ENCODE assay signal across 11 mouse cellular contexts in genomic region chr5:22747305-22747704, GRCm38 (mm10). TPM values are rescaled to one million over a fixed set of nuclear protein-coding genes. Genes with fewer than 3 reads are reported as not detected.
DNase-seq lines count a peak whose midpoint lies in the region; ATAC-seq lines count a peak whose summit lies in the region.
"Had no signal": no experiment of that assay in that cellular context is flagged by ENCODE, and none has a peak within 500 bp of the region (broad histone marks: within the 10 kb centered on the region; RNA-seq: fewer than 3 reads in every experiment).

No protein-coding gene starts in this region.

- H3K9me3 ChIP-seq in kidney, embryonic 15.5 days (replicated peaks) = no peaks in the 10 kb centered on the region
- H3K9me3 ChIP-seq in hindbrain, embryonic 14.5 days (ENCODE audit: control insufficient read depth, low read length) = no peaks in the 10 kb centered on the region
- H3K9me3 ChIP-seq: G1E had no signal

- intact Hi-C loops in left cerebral cortex, postnatal 10 days (cut with DNase I) = loop anchor here (5.0 kb wide), 1 partner anchor 480 kb away; no protein-coding TSS in a partner anchor

- H3K4me3 ChIP-seq in kidney, embryonic 15.5 days (replicated peaks) = peak overlapping the region; percentile 51
- H3K4me3 ChIP-seq in hindbrain, embryonic 14.5 days (replicated peaks; ENCODE audit: low read length) = peak overlapping the region; percentile 75
- H3K4me3 ChIP-seq: myocyte had no signal

- 3% methylated on average over 7 of the region's 7 CpGs for WGBS in kidney, embryonic 15.5 days
- 4% methylated on average over 7 of the region's 7 CpGs for WGBS in hindbrain, embryonic 14.5 days

- peaks cover 55% of the 10 kb centered on the region for H3K27me3 ChIP-seq in kidney, embryonic 15.5 days
- peaks cover 4% of the 10 kb centered on the region; the same call in 1 of the 2 replicates for H3K27me3 ChIP-seq in hindbrain, embryonic 14.5 days (ENCODE audit: control insufficient read depth, insufficient read depth, low read length)

- DNase-seq in kidney, postnatal 4 days = no peak
- peak; percentile 17 for DNase-seq in embryo, embryonic 10 days (ENCODE audit: low spot score)
- no peak for DNase-seq in hindbrain, embryonic 14.5 days (ENCODE audit: low spot score)
- DNase-seq in neural tube, embryonic 10.5 days (ENCODE audit: extremely low spot score, low spot score) = peak; percentile 19
- no peak for DNase-seq in gastrocnemius, postnatal 10 days
- DNase-seq in left cerebral cortex, adult 11 months (ENCODE audit: low spot score) = no peak
- no peak for DNase-seq in left cerebral cortex, postnatal 10 days (ENCODE audit: extremely low spot score in 1 of 2, low spot score in 2 of 2)
- DNase-seq: kidney, postnatal 36 days had no signal

- ATAC-seq in kidney, embryonic 15.5 days (replicated peaks; ENCODE audit: low FRiP score) = no peak
- ATAC-seq in hindbrain, embryonic 14.5 days (ENCODE audit: low FRiP score) = no peak

- no peaks in the 10 kb centered on the region for H3K36me3 ChIP-seq in kidney, embryonic 15.5 days
- no peaks in the 10 kb centered on the region for H3K36me3 ChIP-seq in hindbrain, embryonic 14.5 days (replicated peaks; ENCODE audit: control insufficient read depth, insufficient read depth)
- H3K36me3 ChIP-seq: G1E had no signal

- no peak overlapping the region for H3K27ac ChIP-seq in kidney, embryonic 15.5 days
- H3K27ac ChIP-seq in hindbrain, embryonic 14.5 days = no peak overlapping the region

- H3K4me1 ChIP-seq in kidney, embryonic 15.5 days = peaks cover 19% of the 10 kb centered on the region
- H3K4me1 ChIP-seq in hindbrain, embryonic 14.5 days (replicated peaks; ENCODE audit: control insufficient read depth, insufficient read depth, low read length) = peaks cover 3% of the 10 kb centered on the region; the same call in 1 of the 2 replicates

- H3K4me2 ChIP-seq in kidney, embryonic 15.5 days = peak overlapping the region; percentile 95
- H3K4me2 ChIP-seq in hindbrain, embryonic 14.5 days (replicated peaks) = peak overlapping the region; percentile 98

- no peak overlapping the region for H3K9ac ChIP-seq in kidney, embryonic 15.5 days
- H3K9ac ChIP-seq in hindbrain, embryonic 14.5 days = peak overlapping the region; percentile 87

RNA-seq across cellular contexts. Expression of gene Lhfpl3, which starts 1.4 kb away (rescaled TPM):
- 0.30 and 0.40 TPM in 2 replicates for polyA plus RNA-seq in kidney, embryonic 15.5 days (2015; fragmentation: Nextera tagmentation; extraction: Ambion mirVana)
- 23.9 and 30.0 TPM in 2 replicates for polyA plus RNA-seq in hindbrain, embryonic 14.5 days (2014; fragmentation: Nextera tagmentation; extraction: Ambion mirVana)
- total RNA-seq in gastrocnemius, postnatal 10 days (2021) = under 1 TPM in 1 of 2 experiments, not detected in 1; 0.14 TPM
- total RNA-seq in left cerebral cortex, postnatal 10 days (2021) = 10 to 100 TPM; 28.1 to 33.9 TPM
- polyA plus RNA-seq: G1E had no signal

Comparison
In these comparisons a context has a peak if more than half of its experiments do, and no peak if none do; other contexts are left out.
1. DNase-seq: peak in embryo, embryonic 10 days (single experiment) and neural tube, embryonic 10.5 days (single experiment); none in kidney, postnatal 4 days (0 of 2), hindbrain, embryonic 14.5 days (single experiment), gastrocnemius, postnatal 10 days (single experiment), left cerebral cortex, adult 11 months (single experiment) and left cerebral cortex, postnatal 10 days (0 of 2).
2. RNA of gene Lhfpl3, which starts 1.4 kb away (total RNA-seq): 28.1 to 33.9 TPM in left cerebral cortex, postnatal 10 days; 0.14 TPM in gastrocnemius, postnatal 10 days; every median in the first group is over 10 times any median in the second.